Comparison of ENCODE assay signal across 13 mouse cellular contexts in genomic region chr19:23858091-23858490, GRCm38 (mm10).
A peak's percentile ranks its signal among the peaks of the same experiment; 100 is the strongest.
DNase-seq lines count a peak whose midpoint lies in the region; ATAC-seq and TF ChIP-seq lines count a peak whose summit lies in the region.
"Had no signal": no experiment of that assay in that cellular context is flagged by ENCODE, and none has a peak within 500 bp of the region (broad histone marks: within the 10 kb centered on the region; RNA-seq: fewer than 3 reads in every experiment).

No protein-coding gene starts in this region.

- H3K79me2 ChIP-seq in MEL (ENCODE audit: control insufficient read depth, insufficient read depth, low read length, poor library complexity): no peaks in the 10 kb centered on the region

- H3K9ac ChIP-seq in lung, postnatal 0 days (replicated peaks; ENCODE audit: low read depth): no peak overlapping the region
- H3K9ac ChIP-seq in MEL (ENCODE audit: control insufficient read depth, low read depth, low read length, poor library complexity, severe bottlenecking): no peak overlapping the region
- H3K9ac ChIP-seq in stomach, postnatal 0 days (ENCODE audit: low read length): no peak overlapping the region
- H3K9ac ChIP-seq: forebrain, embryonic 13.5 days; heart, embryonic 15.5 days had no signal

- H3K27me3 ChIP-seq in lung, postnatal 0 days (replicated peaks; ENCODE audit: insufficient read depth, low read length): no peaks in the 10 kb centered on the region
- H3K27me3 ChIP-seq in MEL (ENCODE audit: control insufficient read depth in 1 of 2, insufficient read depth in 2 of 2, low read length in 2 of 2): no peaks in the 10 kb centered on the region
- H3K27me3 ChIP-seq in stomach, postnatal 0 days (ENCODE audit: control insufficient read depth, insufficient read depth, low read length): no peaks in the 10 kb centered on the region
- H3K27me3 ChIP-seq: forebrain, embryonic 13.5 days; heart, embryonic 15.5 days had no signal

- TF ChIP-seq EP300 in lung, postnatal 0 days (IDR thresholded peaks at IDR 0.05): no peak
- TF ChIP-seq EP300 in MEL (IDR thresholded peaks at IDR 0.05; ENCODE audit: low read depth in 1 of 2, low read length in 2 of 2): no peak
- no peak for TF ChIP-seq EP300 in stomach, postnatal 0 days (optimal IDR thresholded peaks at IDR 0.05)

- no peaks in the 10 kb centered on the region for H3K9me3 ChIP-seq in lung, postnatal 0 days (ENCODE audit: low read length)
- no peaks in the 10 kb centered on the region for H3K9me3 ChIP-seq in MEL (replicated peaks; ENCODE audit: insufficient read depth, low read length)
- no peaks in the 10 kb centered on the region for H3K9me3 ChIP-seq in stomach, postnatal 0 days (ENCODE audit: control insufficient read depth, low read length)
- H3K9me3 ChIP-seq: forebrain, embryonic 13.5 days; heart, embryonic 15.5 days had no signal

- no peak for TF ChIP-seq RAD21 in MEL (IDR thresholded peaks at IDR 0.05; ENCODE audit: low read depth, low read length)

- H3K27ac ChIP-seq in lung, postnatal 0 days (ENCODE audit: low read length): no peak overlapping the region
- no peak overlapping the region for H3K27ac ChIP-seq in MEL (ENCODE audit: control insufficient read depth, low read depth, low read length)
- no peak overlapping the region for H3K27ac ChIP-seq in stomach, postnatal 0 days (replicated peaks)
- H3K27ac ChIP-seq: embryonic facial prominence, embryonic 10.5 days; forebrain, embryonic 13.5 days; heart, embryonic 15.5 days had no signal

- TF ChIP-seq POLR2A in MEL (IDR thresholded peaks at IDR 0.05; ENCODE audit: control insufficient read depth in 1 of 2, insufficient read depth in 1 of 2, low read depth in 1 of 2, low read length in 2 of 2, poor library complexity in 1 of 2): no peak

- H3K4me1 ChIP-seq in lung, postnatal 0 days (ENCODE audit: insufficient read depth, low read depth, low read length): no peaks in the 10 kb centered on the region
- no peaks in the 10 kb centered on the region for H3K4me1 ChIP-seq in MEL (ENCODE audit: control insufficient read depth in 1 of 2, insufficient read depth in 2 of 2, low read length in 2 of 2)
- no peaks in the 10 kb centered on the region for H3K4me1 ChIP-seq in stomach, postnatal 0 days (replicated peaks; ENCODE audit: control insufficient read depth, insufficient read depth)
- H3K4me1 ChIP-seq: heart, embryonic 15.5 days had no signal

- H3K36me3 ChIP-seq in lung, postnatal 0 days (ENCODE audit: insufficient read depth, low read length): no peaks in the 10 kb centered on the region
- no peaks in the 10 kb centered on the region for H3K36me3 ChIP-seq in MEL (ENCODE audit: control insufficient read depth in 1 of 2, insufficient read depth in 2 of 2, low read length in 2 of 2)
- no peaks in the 10 kb centered on the region for H3K36me3 ChIP-seq in stomach, postnatal 0 days (ENCODE audit: control insufficient read depth, insufficient read depth, low read length)
- H3K36me3 ChIP-seq: embryonic facial prominence, embryonic 10.5 days; heart, embryonic 15.5 days had no signal

- ATAC-seq in lung, postnatal 0 days: no peak
- ATAC-seq in stomach, postnatal 0 days (ENCODE audit: low FRiP score, low TSS enrichment): no peak
- ATAC-seq: forebrain, embryonic 13.5 days had no signal

- DNase-seq in heart, adult 11 months: peak; percentile 46
- no peak for DNase-seq in heart, adult 9 months (ENCODE audit: low spot score in 2 of 2)
- no peak for DNase-seq in lung, postnatal 0 days (ENCODE audit: low spot score)
- DNase-seq in lung, postnatal 25 days (ENCODE audit: low spot score): no peak
- peak; percentile 14 for DNase-seq in MEL (ENCODE audit: low read depth, low spot score)
- DNase-seq in stomach, postnatal 0 days (ENCODE audit: low spot score): no peak
- no peak for DNase-seq in cerebellum, postnatal 36 days
- DNase-seq in adrenal gland, adult 18-20 months (ENCODE audit: low spot score in 2 of 2): no peak
- DNase-seq: B cell, adult 2 months; lung, postnatal 14 days had no signal

- whole genome bisulfite sequencing in lung, postnatal 0 days: 94% methylated on average over 4 of the region's 4 CpGs
- 90% methylated on average over 4 of the region's 4 CpGs for WGBS in stomach, postnatal 0 days

- peak; percentile 26; the same call in 1 of the 2 replicates for TF ChIP-seq CTCF in lung, postnatal 0 days (IDR thresholded peaks at IDR 0.05)
- TF ChIP-seq CTCF in MEL (IDR thresholded peaks at IDR 0.05 in 2 of 3, conservative IDR thresholded peaks at IDR 0.05 in 1 of 3; ENCODE audit: control insufficient read depth in 1 of 3, insufficient read depth in 1 of 3, low read depth in 2 of 3, low read length in 3 of 3, poor library complexity in 1 of 3, severe bottlenecking in 1 of 3): peak in 2 of 3 experiments; percentile 11 to 18; a peak in 1 of 6 replicates
- peak; percentile 40 for TF ChIP-seq CTCF in stomach, postnatal 0 days (IDR thresholded peaks at IDR 0.05; ENCODE audit: low read depth)

- H3K4me3 ChIP-seq in lung, postnatal 0 days (ENCODE audit: low read depth, low read length): no peak overlapping the region
- H3K4me3 ChIP-seq in MEL (ENCODE audit: control insufficient read depth in 1 of 2, insufficient read depth in 1 of 2, low read depth in 2 of 2, low read length in 2 of 2): no peak overlapping the region
- H3K4me3 ChIP-seq in stomach, postnatal 0 days (ENCODE audit: low read depth, low read length): no peak overlapping the region
- H3K4me3 ChIP-seq: embryonic facial prominence, embryonic 10.5 days; forebrain, embryonic 13.5 days; heart, embryonic 15.5 days had no signal

- no peak overlapping the region for H3K4me2 ChIP-seq in lung, postnatal 0 days (replicated peaks; ENCODE audit: low read depth, low read length)
- no peak overlapping the region for H3K4me2 ChIP-seq in stomach, postnatal 0 days (replicated peaks; ENCODE audit: low read depth)
- H3K4me2 ChIP-seq: forebrain, embryonic 13.5 days; heart, embryonic 15.5 days had no signal

TF ChIP-seq in MEL, 35 proteins besides CTCF, POLR2A, EP300 and RAD21:
- TF ChIP-seq RCOR1 (IDR thresholded peaks at IDR 0.05; ENCODE audit: low read depth, low read length): no peak
- no peak for TF ChIP-seq CHD1 (IDR thresholded peaks at IDR 0.05; ENCODE audit: low read depth, low read length)
- TF ChIP-seq TBP (IDR thresholded peaks at IDR 0.05; ENCODE audit: low read depth, low read length): no peak
- TF ChIP-seq MAX (IDR thresholded peaks at IDR 0.05; ENCODE audit: low read length): no peak
- TF ChIP-seq NRF1 (IDR thresholded peaks at IDR 0.05; ENCODE audit: insufficient read depth, low read depth, low read length, poor library complexity, severe bottlenecking): no peak
- no peak for TF ChIP-seq MEF2A (IDR thresholded peaks at IDR 0.05; ENCODE audit: extremely low read depth, insufficient replicate concordance, low read depth, low read length, poor library complexity, severe bottlenecking)
- TF ChIP-seq MAFK (IDR thresholded peaks at IDR 0.05; ENCODE audit: borderline replicate concordance, low read depth, low read length): no peak
- no peak for TF ChIP-seq NELFE (IDR thresholded peaks at IDR 0.05; ENCODE audit: low read depth, low read length)
- no peak for TF ChIP-seq KAT2A (conservative IDR thresholded peaks at IDR 0.05; ENCODE audit: low read depth, low read length)
- no peak for TF ChIP-seq GATA1 (IDR thresholded peaks at IDR 0.05; ENCODE audit: low read depth, low read length)
- TF ChIP-seq MYC (IDR thresholded peaks at IDR 0.05; ENCODE audit: low read depth, low read length): no peak
- TF ChIP-seq HCFC1 (IDR thresholded peaks at IDR 0.05; ENCODE audit: low read depth, low read length): no peak
- TF ChIP-seq POLR2AphosphoS5 (IDR thresholded peaks at IDR 0.05; ENCODE audit: borderline replicate concordance, low read depth, low read length): no peak
- no peak for TF ChIP-seq UBTF (IDR thresholded peaks at IDR 0.05; ENCODE audit: borderline replicate concordance, insufficient read depth, low read depth, low read length)
- no peak for TF ChIP-seq E2F4 (IDR thresholded peaks at IDR 0.05; ENCODE audit: borderline replicate concordance, low read depth, low read length)
- TF ChIP-seq SIN3A (IDR thresholded peaks at IDR 0.05; ENCODE audit: low read length): no peak
- no peak for TF ChIP-seq ZMIZ1 (IDR thresholded peaks at IDR 0.05; ENCODE audit: low read depth, low read length)

Comparison
In these comparisons a context has a peak if more than half of its experiments do, and no peak if none do; other contexts are left out.
1. DNase-seq: peak in heart, adult 11 months (single experiment) and MEL (single experiment); none in heart, adult 9 months (0 of 2), lung, postnatal 0 days (single experiment), lung, postnatal 25 days (single experiment), stomach, postnatal 0 days (single experiment), cerebellum, postnatal 36 days (0 of 2) and adrenal gland, adult 18-20 months (0 of 2).
2. Peak in every context shown above with its lines, with median percentiles within 50 percentile points of each other: CTCF ChIP-seq.